Mouse (Mus musculus): ENCODE data around the gene Haus2. TPM values are rescaled to one million over a fixed set of nuclear protein-coding genes. Genes with fewer than 3 reads are reported as not detected.
"Not testable (repeated sequence)": the region's sequence is repeated elsewhere in the genome, so short reads cannot be mapped to it uniquely, and the experiment has no call there.

Gene Haus2
- total RNA-seq (2018; cell fraction: chromatin; rRNA removed): 1 to 10 TPM; 1.6 to 7.8 (median 3.9) TPM
- total RNA-seq (2018; cell fraction: cytosol; rRNA removed): 10 to 100 TPM in 13 of 26 experiments, 1 to 10 TPM in 13; 5.8 to 14.2 (median 10.2) TPM
- 10 to 100 TPM in 1 of 26 experiments, 1 to 10 TPM in 25; 2.5 to 12.6 (median 4.3) TPM for total RNA-seq (2018; cell fraction: nucleus; rRNA removed)
- polyA plus RNA-seq (2018): 9.1 to 15.6 TPM (median 9.1 TPM) in 3 replicates

DNA sequence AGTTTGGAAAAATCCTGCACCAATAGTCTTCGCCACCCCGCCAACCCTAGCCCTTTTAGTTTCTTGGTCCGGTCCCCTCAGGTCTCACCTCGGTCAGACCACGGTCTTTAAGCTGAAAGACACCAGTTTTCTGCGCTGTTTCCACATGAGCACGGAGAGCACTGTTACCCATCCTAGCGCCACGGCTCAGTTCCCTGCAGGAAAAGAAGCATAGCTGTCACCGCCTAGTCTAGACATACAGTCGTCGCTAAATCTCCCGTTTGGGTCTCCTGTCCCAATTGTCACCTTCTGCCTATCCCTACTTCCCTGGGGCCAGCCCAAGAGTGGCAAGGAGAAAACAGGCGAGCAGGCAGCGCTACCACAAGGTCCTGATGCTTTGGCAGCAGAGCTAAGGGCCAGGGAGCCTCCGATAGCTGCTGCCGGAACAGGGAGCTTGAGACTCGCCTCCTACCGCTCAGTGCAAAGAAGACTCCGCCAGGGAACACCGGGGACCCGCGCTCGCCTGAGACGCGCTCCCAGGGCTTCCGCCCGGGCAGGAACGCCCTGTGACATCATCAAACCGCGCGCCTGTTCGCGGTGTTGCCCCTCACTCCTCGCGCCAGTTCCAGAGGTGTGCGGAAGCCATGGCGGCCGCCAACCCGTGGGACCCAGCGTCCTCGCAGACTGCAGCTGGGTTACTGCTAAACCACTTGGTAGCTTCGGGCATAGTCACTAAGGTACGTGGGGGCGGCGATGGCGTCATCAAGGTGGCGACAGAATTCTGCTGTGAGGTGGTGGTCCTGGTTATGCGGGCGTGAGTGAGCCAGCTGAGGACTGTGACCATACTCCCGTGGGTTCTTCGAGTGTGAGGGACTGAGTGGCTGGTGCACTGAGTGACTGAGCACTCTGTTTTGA, at the start of gene Haus2, which contains the start of gene Lrrc57:
TSS of gene Haus2 (plus strand) at position 554 of the 894 bp plus-strand sequence.
TSS of gene Lrrc57 (minus strand) at position 691 of the 894 bp plus-strand sequence.
- Histone ChIP-seq H3K4me3 (ENCODE audit: inconsistent target) (peak within 1 kb of the TSS; percentile 97), H3K27ac (peak within 1 kb of the TSS; percentile 78), H3K79me2 (ENCODE audit: inconsistent target) (peaks cover 31% of the 10 kb centered on the region), H3K36me3 (ENCODE audit: inconsistent target) (0 out of 2 replicates have a peak, but pooled peaks cover 9% of the 10 kb centered on the region)
- WGBS (ENCODE audit: missing documents): under 1% methylated on average over 44 of the region's 52 CpGs

GRCm38 (mm10) chr2:120561524-120561923, 47.7 kb upstream of the Haus2 start:
- H3K79me2 ChIP-seq (ENCODE audit: inconsistent target): peaks cover 71% of the 10 kb centered on the region
- no peak overlapping the region for H3K27ac ChIP-seq
- WGBS (ENCODE audit: missing documents): 63% methylated on average over 1 of the region's 1 CpGs
- H3K4me3 ChIP-seq (ENCODE audit: inconsistent target): no peak overlapping the region
- H3K36me3 ChIP-seq (ENCODE audit: inconsistent target): no peaks in the 10 kb centered on the region

- Histone ChIP-seq H3K27ac (peak overlapping the region; percentile 81), H3K36me3 (ENCODE audit: inconsistent target) (no peaks in the 10 kb centered on the region), H3K79me2 (ENCODE audit: inconsistent target) (peaks cover 61% of the 10 kb centered on the region), H3K4me3 (ENCODE audit: inconsistent target) (peak overlapping the region; percentile 98)
- WGBS (ENCODE audit: missing documents): 6% methylated on average over 9 of the region's 9 CpGs
Observed at GRCm38 (mm10) chr2:120562859-120563234, 46.3 kb upstream of the Haus2 start.

GRCm38 (mm10) chr2:120563235-120563990, 45.8 kb upstream of the Haus2 start, which contains the start of gene Zfp106:
Zfp106 (minus strand) TSS chr2:120563843.
- Histone ChIP-seq H3K36me3 (ENCODE audit: inconsistent target) (no peaks in the 10 kb centered on the region), H3K27ac (peak within 1 kb of the TSS; percentile 81), H3K4me3 (ENCODE audit: inconsistent target) (peak within 1 kb of the TSS; percentile 98), H3K79me2 (ENCODE audit: inconsistent target) (peaks cover 61% of the 10 kb centered on the region)
- WGBS (ENCODE audit: missing documents): 0% methylated on average over 50 of the region's 50 CpGs

- not testable (repeated sequence) for H3K36me3 ChIP-seq (ENCODE audit: inconsistent target); H3K4me3 ChIP-seq (ENCODE audit: inconsistent target)
- peak overlapping the region; percentile 48 for H3K27ac ChIP-seq
- peaks cover 61% of the 10 kb centered on the region for H3K79me2 ChIP-seq (ENCODE audit: inconsistent target)
- 91% methylated on average over 4 of the region's 4 CpGs for WGBS (ENCODE audit: missing documents)
Observed at GRCm38 (mm10) chr2:120564548-120565188, 44.5 kb upstream of the Haus2 start.

DNA sequence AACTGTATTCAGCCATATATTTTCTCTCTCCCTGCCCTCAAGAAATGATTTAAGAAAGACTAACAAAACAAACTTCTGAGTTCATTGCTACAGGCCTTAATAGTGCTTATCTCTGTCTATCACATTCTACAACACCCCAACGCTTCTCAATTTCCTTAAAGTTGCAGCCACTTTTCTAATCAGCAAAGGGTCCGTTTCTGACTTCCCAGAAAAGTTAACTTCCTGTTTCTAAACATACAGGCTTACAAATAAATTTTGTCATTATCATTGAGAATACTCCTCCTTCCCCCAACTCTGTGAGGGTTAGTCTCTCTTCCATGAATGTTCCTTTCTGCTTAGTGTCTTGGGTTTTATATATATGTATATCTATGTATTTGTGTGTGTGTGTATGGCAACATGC, 43.8 kb upstream of the Haus2 start:
- Histone ChIP-seq H3K36me3 (ENCODE audit: inconsistent target) (no peaks in the 10 kb centered on the region), H3K4me3 (ENCODE audit: inconsistent target) (no peak overlapping the region), H3K79me2 (ENCODE audit: inconsistent target) (peaks cover 61% of the 10 kb centered on the region), H3K27ac (peak overlapping the region; percentile 39)
- 5% methylated on average over 2 of the region's 2 CpGs for WGBS (ENCODE audit: missing documents)

GRCm38 (mm10) chr2:120566886-120567797, 42.0 kb upstream of the Haus2 start, which contains the start of gene Snap23:
Snap23 (plus strand) TSS chr2:120567671.
- Histone ChIP-seq H3K4me3 (ENCODE audit: inconsistent target) (peak within 1 kb of the TSS; percentile 93), H3K79me2 (ENCODE audit: inconsistent target) (peaks cover 61% of the 10 kb centered on the region), H3K36me3 (ENCODE audit: inconsistent target) (peaks cover 7% of the 10 kb centered on the region; the same call in 1 of the 2 replicates), H3K27ac (peak within 1 kb of the TSS; percentile 78)
- WGBS (ENCODE audit: missing documents): 3% methylated on average over 32 of the region's 42 CpGs

DNA sequence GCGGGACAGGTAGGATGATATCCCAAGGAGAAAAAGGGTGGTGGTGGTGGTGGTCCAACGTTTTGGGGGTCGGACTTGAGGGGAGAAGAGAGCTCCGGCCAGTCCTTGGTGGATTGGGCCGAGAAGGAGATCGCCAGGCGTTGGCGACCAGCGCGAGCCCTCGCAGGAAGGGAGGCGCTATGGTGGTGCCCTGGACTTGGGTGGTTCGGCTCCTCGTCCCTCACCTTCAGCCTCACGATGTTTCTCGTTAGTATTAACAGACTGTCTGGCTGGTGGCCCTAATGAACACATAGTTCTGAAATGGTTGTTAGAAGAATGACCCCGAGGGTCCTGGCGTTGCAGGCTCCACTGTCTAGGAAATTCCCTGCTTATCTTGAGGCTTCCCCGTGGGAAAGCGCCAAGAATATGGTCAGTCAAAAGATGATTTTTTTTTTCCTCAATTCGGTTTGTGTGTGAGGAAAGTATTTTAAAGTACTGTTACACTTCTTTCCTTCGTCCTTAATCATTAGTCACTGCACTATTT, 41.3 kb upstream of the Haus2 start:
- H3K79me2 ChIP-seq (ENCODE audit: inconsistent target): peaks cover 61% of the 10 kb centered on the region
- peak overlapping the region; percentile 93 for H3K4me3 ChIP-seq (ENCODE audit: inconsistent target)
- peak overlapping the region; percentile 78 for H3K27ac ChIP-seq
- H3K36me3 ChIP-seq (ENCODE audit: inconsistent target): peaks cover 7% of the 10 kb centered on the region; the same call in 1 of the 2 replicates
- 1% methylated on average over 22 of the region's 22 CpGs for WGBS (ENCODE audit: missing documents)

DNA sequence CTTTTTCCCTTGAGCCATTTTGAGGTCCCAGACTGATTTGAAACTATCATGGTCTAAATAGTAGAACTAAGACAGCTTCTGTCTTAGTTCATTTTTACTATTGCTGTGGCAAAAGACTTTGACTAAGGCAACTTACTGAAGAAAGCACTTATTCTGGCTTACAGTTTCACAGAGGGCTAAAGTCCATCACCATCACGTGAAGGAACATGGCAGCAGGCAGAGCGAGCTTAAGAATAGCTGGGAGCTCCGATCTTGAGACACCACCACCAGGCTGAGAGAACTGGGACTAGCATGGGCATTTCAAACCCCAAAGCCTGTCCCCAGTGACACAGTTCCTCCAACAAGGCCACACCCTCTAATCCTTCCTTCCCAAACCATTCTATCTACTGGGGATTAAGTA, 38.1 kb upstream of the Haus2 start:
- Histone ChIP-seq H3K4me3 (ENCODE audit: inconsistent target) (no peak overlapping the region), H3K36me3 (ENCODE audit: inconsistent target) (peaks cover 7% of the 10 kb centered on the region; the same call in 1 of the 2 replicates), H3K27ac (no peak overlapping the region), H3K79me2 (ENCODE audit: inconsistent target) (peaks cover 86% of the 10 kb centered on the region)
- 91% methylated on average over 3 of the region's 3 CpGs for WGBS (ENCODE audit: missing documents)

DNA sequence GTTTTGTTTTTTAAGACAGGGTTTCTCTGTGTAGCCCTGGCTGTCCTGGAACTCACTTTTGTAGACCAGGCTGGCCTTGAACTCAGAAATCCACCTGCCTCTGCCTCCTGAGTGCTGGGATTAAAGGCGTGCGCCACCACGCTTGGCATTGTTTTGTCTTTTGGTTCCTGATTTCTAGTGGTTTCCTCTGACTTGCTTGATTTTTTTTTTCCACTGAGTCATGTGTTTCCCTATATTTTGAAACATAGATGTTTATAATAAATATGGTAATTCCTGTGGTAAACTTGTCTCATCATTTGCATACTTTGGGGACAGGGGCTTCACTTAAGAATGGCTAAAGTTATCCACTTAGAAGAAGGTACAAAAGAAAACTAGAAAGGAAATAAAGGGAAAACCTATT, 37.0 kb upstream of the Haus2 start:
- H3K36me3 ChIP-seq (ENCODE audit: inconsistent target); H3K4me3 ChIP-seq (ENCODE audit: inconsistent target): not testable (repeated sequence)
- 49% methylated on average over 3 of the region's 3 CpGs for WGBS (ENCODE audit: missing documents)
- H3K27ac ChIP-seq: peak overlapping the region; percentile 21; the same call in 1 of the 2 replicates
- peaks cover 96% of the 10 kb centered on the region for H3K79me2 ChIP-seq (ENCODE audit: inconsistent target)

- WGBS (ENCODE audit: missing documents): 63% methylated on average over 3 of the region's 3 CpGs
- Histone ChIP-seq H3K4me3 (ENCODE audit: inconsistent target) (no peak overlapping the region), H3K79me2 (ENCODE audit: inconsistent target) (peaks cover 100% of the 10 kb centered on the region), H3K36me3 (ENCODE audit: inconsistent target) (peaks cover 7% of the 10 kb centered on the region; the same call in 1 of the 2 replicates), H3K27ac (no peak overlapping the region)
Observed at GRCm38 (mm10) chr2:120575121-120575520, 34.1 kb upstream of the Haus2 start.

DNA sequence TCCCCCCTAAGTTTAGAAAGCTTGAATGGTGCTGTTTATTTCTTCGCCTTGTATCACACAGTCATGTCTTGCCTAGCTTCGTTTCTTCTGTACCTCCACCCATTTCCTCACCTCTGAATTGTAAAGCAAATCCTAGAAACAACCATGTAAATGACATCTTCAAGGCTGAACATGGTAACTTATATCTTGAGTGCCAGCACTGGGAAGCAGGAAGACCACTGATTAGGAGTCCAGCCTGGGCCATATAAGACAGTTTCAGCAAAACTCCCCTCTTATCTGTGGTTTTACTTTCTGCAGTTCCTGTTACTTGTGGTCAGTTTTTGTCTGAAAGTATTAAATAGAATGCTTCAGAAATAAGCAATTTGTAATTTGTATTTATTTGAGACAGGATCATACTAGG, 33.2 kb upstream of the Haus2 start:
- no peak overlapping the region for H3K27ac ChIP-seq
- H3K36me3 ChIP-seq (ENCODE audit: inconsistent target): peaks cover 7% of the 10 kb centered on the region; the same call in 1 of the 2 replicates
- 70% methylated on average over 2 of the region's 2 CpGs for WGBS (ENCODE audit: missing documents)
- H3K79me2 ChIP-seq (ENCODE audit: inconsistent target): peaks cover 100% of the 10 kb centered on the region
- H3K4me3 ChIP-seq (ENCODE audit: inconsistent target): no peak overlapping the region

DNA sequence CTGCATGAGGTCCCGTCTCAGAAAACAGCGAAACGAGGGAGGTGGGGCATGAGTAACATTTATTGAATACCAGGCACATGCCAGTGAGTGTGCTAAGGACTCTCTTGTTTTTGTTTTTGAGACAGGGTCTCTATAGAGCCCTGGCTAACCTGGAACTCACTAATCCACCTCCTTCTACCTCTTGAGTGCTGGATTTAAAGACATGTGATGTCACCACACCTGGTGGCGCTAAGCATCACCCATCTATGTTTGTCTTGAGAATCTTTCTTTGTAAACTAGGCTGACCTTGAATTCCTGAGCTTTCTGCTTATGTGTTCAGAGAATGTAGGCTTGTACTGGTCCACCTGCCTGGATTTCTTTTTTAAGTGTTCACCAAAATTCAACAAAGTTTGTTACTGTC, 31.4 kb upstream of the Haus2 start:
- no peak overlapping the region for H3K4me3 ChIP-seq (ENCODE audit: inconsistent target)
- peaks cover 100% of the 10 kb centered on the region for H3K79me2 ChIP-seq (ENCODE audit: inconsistent target)
- WGBS (ENCODE audit: missing documents): 59% methylated on average over 4 of the region's 4 CpGs
- 0 out of 2 replicates have a peak, but pooled peaks cover 4% of the 10 kb centered on the region for H3K36me3 ChIP-seq (ENCODE audit: inconsistent target)
- peak overlapping the region; percentile 78; the same call in 1 of the 2 replicates for H3K27ac ChIP-seq

Data from macrophage (primary cell).